Mouse (Mus musculus): ENCODE data around the gene Gm6760. TPM values are rescaled to one million over a fixed set of nuclear protein-coding genes. Genes with fewer than 3 reads are reported as not detected.

Gene Gm6760
- total RNA-seq (2014; rRNA removed) (not detected in 2 replicates), polyA plus RNA-seq (2015; fragmentation: Nextera tagmentation; extraction: Ambion mirVana) (not detected in 2 replicates)

GRCm38 (mm10) chrX:64152098-64152497 is at the start of gene Gm6760:
TSS of gene Gm6760 (minus strand) at chrX:64152198.
- WGBS = 82% methylated on average over 2 of the region's 2 CpGs
- H3K4me2 ChIP-seq (ENCODE audit: low read depth, low read length) = no peak within 1 kb of the TSS
- ATAC-seq (no peak), DNase-seq (ENCODE audit: low spot score) (no peak)
- H3K9ac ChIP-seq (replicated peaks; ENCODE audit: low read length) = no peak within 1 kb of the TSS
- TF ChIP-seq CTCF (IDR thresholded peaks at IDR 0.05; ENCODE audit: low read depth) = no peak
- H3K4me3 ChIP-seq (ENCODE audit: low read length) = no peak within 1 kb of the TSS
- no peaks in the 10 kb centered on the region for H3K27me3 ChIP-seq (ENCODE audit: insufficient read depth, low read length)
- H3K27ac ChIP-seq = no peak within 1 kb of the TSS
- no peaks in the 10 kb centered on the region for H3K9me3 ChIP-seq (ENCODE audit: low read length)
- H3K4me1 ChIP-seq (ENCODE audit: insufficient read depth, low read length) = no peaks in the 10 kb centered on the region
- H3K36me3 ChIP-seq (ENCODE audit: insufficient read depth, low read length) = no peaks in the 10 kb centered on the region

- Histone ChIP-seq H3K27me3 (ENCODE audit: insufficient read depth, low read length) (no peaks in the 10 kb centered on the region), H3K4me1 (ENCODE audit: insufficient read depth, low read length) (no peaks in the 10 kb centered on the region), H3K9me3 (ENCODE audit: low read length) (no peaks in the 10 kb centered on the region), H3K36me3 (ENCODE audit: insufficient read depth, low read length) (no peaks in the 10 kb centered on the region), H3K9ac (replicated peaks; ENCODE audit: low read length) (no peak overlapping the region), H3K27ac (no peak overlapping the region), H3K4me3 (ENCODE audit: low read length) (no peak overlapping the region), H3K4me2 (ENCODE audit: low read depth, low read length) (no peak overlapping the region)
- no peak for TF ChIP-seq CTCF (IDR thresholded peaks at IDR 0.05; ENCODE audit: low read depth)
- no peak for DNase-seq (ENCODE audit: low spot score)
- no peak for ATAC-seq
Measured at GRCm38 (mm10) chrX:64181246-64181645, 29.2 kb upstream of the Gm6760 start.

- Histone ChIP-seq H3K4me1 (ENCODE audit: insufficient read depth, low read length) (no peaks in the 10 kb centered on the region), H3K4me3 (ENCODE audit: low read length) (no peak within 1 kb of the TSS), H3K27ac (no peak within 1 kb of the TSS), H3K4me2 (ENCODE audit: low read depth, low read length) (no peak within 1 kb of the TSS), H3K9me3 (ENCODE audit: low read length) (no peaks in the 10 kb centered on the region), H3K36me3 (ENCODE audit: insufficient read depth, low read length) (no peaks in the 10 kb centered on the region), H3K9ac (replicated peaks; ENCODE audit: low read length) (no peak within 1 kb of the TSS), H3K27me3 (ENCODE audit: insufficient read depth, low read length) (no peaks in the 10 kb centered on the region)
- no peak for ATAC-seq
- 87% methylated on average over 11 of the region's 11 CpGs for WGBS
- no peak for TF ChIP-seq CTCF (IDR thresholded peaks at IDR 0.05; ENCODE audit: low read depth)
- DNase-seq (ENCODE audit: low spot score) = no peak
Measured at GRCm38 (mm10) chrX:64173248-64173647, 21.2 kb upstream of the Gm6760 start, which contains the start of gene 3830417A13Rik. TSS of gene 3830417A13Rik (plus strand) at chrX:64173548.

Other genes starting within 250 kb of the Gm6760 start
- not detected in 2 replicates for gene 3830417A13Rik, start 21.4 kb upstream of the Gm6760 start, total RNA-seq (2014; rRNA removed)
- not detected in 2 replicates for gene 3830417A13Rik, start 21.4 kb upstream of the Gm6760 start, polyA plus RNA-seq (2015; fragmentation: Nextera tagmentation; extraction: Ambion mirVana)
- 16.5 and 18.0 TPM in 2 replicates for gene Slitrk4, start 124.8 kb upstream of the Gm6760 start, total RNA-seq (2014; rRNA removed)
- gene Slitrk4, start 124.8 kb upstream of the Gm6760 start, polyA plus RNA-seq (2015; fragmentation: Nextera tagmentation; extraction: Ambion mirVana) = 20.3 and 21.5 TPM in 2 replicates

Data from hindbrain, postnatal 0 days (tissue).